Mouse (Mus musculus) ovary, adult 2 months (tissue): ENCODE results near the gene Olfr328. TPM values are rescaled to one million over a fixed set of nuclear protein-coding genes. Genes with fewer than 3 reads are reported as not detected.

Source experiments
- polyA plus RNA-seq: library from polyadenylated mRNA; depleted of rRNA; stranded (reverse); fragments of >200 nt; gene quantifications from 2 replicates; pipeline ENCODE4 v1.2.3, GENCODE M21; 2012; rRNA removed

The Olfr328 gene
- polyA plus RNA-seq, result 0.24 and 0.40 TPM in 2 replicates

DNA sequence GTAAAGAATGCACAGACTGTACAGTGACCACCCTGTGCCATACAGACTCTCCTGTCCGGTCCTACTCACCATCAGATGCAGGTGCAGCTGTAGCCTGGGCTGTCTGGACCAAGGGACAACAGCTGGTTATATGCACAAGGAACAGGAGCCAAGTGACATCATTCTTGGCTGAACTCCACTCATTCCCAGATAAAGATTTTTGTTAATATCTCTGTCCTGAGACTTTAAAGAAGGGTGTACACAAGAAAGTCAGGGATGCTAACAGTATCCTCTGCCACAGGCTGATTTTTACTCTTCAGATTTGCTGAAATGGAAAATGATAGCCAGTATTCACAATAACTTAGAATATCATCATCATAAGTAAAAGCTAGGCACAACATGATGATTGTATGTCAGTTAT lies at the start of gene Olfr328:
Gene Olfr328, minus strand, starts transcription at position 101 of the 400 bp plus-strand sequence.

DNA sequence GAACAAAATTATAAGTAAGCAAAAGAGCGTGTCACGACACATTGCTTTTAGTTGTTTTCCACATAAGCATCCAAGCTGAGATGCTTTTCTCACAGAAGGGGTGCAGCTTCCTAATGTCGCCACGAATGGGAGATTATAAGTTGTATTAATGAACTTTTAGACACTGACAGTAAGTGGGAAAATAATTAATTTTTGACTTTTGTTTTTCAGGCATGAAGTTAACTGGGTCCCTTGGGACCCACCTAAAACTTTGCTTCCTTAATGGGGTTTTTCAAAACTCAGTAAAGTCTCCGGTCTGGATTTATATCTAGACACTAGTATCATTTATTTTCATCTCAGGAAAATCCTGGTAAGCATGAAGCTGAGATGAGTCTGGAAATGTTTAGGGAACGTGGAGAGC lies 39.4 kb upstream of the Olfr328 start, which contains the start of gene Olfr324:
Gene Olfr324, plus strand, starts transcription at position 301 of the 400 bp plus-strand sequence.

GRCm38 (mm10) chr11:58577430-58577829 lies 22.0 kb upstream of the Olfr328 start, which contains the start of gene Olfr325:
Olfr325 (plus strand) TSS chr11:58577730.

DNA sequence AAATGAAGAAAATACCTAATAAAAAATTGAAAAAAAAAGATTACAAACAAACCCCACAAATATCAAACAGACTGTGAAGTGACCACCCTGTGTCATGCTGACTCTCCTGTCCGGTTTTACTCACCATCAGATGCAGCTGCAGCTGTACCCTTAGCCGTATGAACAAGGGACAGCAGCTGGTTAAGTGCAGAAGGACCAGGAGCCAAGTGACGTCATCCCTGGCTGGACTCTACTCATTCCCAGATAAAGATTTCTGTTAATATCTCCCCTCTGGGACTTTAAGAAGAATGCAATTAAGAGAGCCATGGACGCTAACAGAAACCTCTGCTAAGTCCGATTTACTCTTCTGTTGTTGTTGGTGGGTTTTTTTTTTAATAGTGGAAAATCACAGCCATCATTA lies 15.0 kb upstream of the Olfr328 start, which contains the start of gene Olfr224:
Gene Olfr224, minus strand, starts transcription at position 149 of the 400 bp plus-strand sequence.

DNA sequence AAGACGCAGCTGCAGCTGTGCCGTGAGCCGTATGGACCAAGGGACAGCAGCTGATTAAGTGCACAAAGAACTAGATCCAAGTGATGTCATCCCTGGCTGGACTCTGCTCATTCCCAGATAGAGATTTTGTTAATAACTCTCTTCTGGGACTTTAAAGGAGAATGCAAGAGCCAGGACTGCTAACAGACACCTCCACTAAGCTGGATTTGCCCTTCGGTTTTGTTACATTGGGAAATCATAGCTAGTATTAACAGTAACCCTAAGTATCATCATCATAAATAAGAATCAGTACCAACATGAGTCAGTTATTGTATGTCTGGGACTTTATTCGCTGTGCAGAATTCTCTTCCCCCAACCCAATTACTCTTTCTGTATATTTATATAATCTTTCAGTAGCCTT lies 9.1 kb downstream of the Olfr328 start, which contains the start of gene Olfr329-ps:
Gene Olfr329-ps, minus strand, starts transcription at position 101 of the 400 bp plus-strand sequence.

GRCm38 (mm10) chr11:58534736-58535135 lies 20.7 kb downstream of the Olfr328 start, which contains the start of gene Olfr330:
Olfr330 (minus strand) TSS chr11:58534836.

GRCm38 (mm10) chr11:58502472-58502871 lies 53.0 kb downstream of the Olfr328 start, which contains the start of gene Olfr331:
Olfr331 (minus strand) TSS chr11:58502572.

Other genes starting within 250 kb of the Olfr328 start
- 40.8 and 41.4 TPM in 2 replicates for gene Zfp692, start 248.6 kb downstream of the Olfr328 start, polyA plus RNA-seq
- 58.2 and 61.2 TPM in 2 replicates for gene Zfp672, start 225.3 kb downstream of the Olfr328 start, polyA plus RNA-seq
- 34.0 and 37.9 TPM in 2 replicates for gene Sh3bp5l, start 224.9 kb downstream of the Olfr328 start, polyA plus RNA-seq
- 0.80 and 1.4 TPM in 2 replicates for gene Lypd8, start 176.6 kb downstream of the Olfr328 start, polyA plus RNA-seq
- 0.42 and 1.6 TPM in 2 replicates for gene 1810065E05Rik, start 134.5 kb downstream of the Olfr328 start, polyA plus RNA-seq
- not detected in 2 replicates for gene Gm12253, start 123.1 kb downstream of the Olfr328 start, polyA plus RNA-seq
- not detected in 2 replicates for gene Lypd9, start 102.7 kb downstream of the Olfr328 start, polyA plus RNA-seq
- not detected in 2 replicates for gene Olfr30, start 93.4 kb downstream of the Olfr328 start, polyA plus RNA-seq
- not detected in 2 replicates for gene Olfr332, start 63.1 kb downstream of the Olfr328 start, polyA plus RNA-seq
- 0.20 TPM in 1 of 2 replicates, not detected in the other for gene Olfr331, start 53.1 kb downstream of the Olfr328 start, polyA plus RNA-seq
- gene Olfr330, start 20.8 kb downstream of the Olfr328 start, polyA plus RNA-seq, result 4.6 and 8.1 TPM in 2 replicates
- 2.4 and 4.6 TPM in 2 replicates for gene Olfr329-ps, start 9.2 kb downstream of the Olfr328 start, polyA plus RNA-seq
- 0.50 TPM in 1 of 2 replicates, not detected in the other for gene Olfr224, start 14.9 kb upstream of the Olfr328 start, polyA plus RNA-seq
- gene Olfr325, start 22.1 kb upstream of the Olfr328 start, polyA plus RNA-seq, result not detected in 2 replicates
- gene Olfr324, start 39.5 kb upstream of the Olfr328 start, polyA plus RNA-seq, result not detected in 2 replicates
- gene 2210407C18Rik, start 60.4 kb upstream of the Olfr328 start, polyA plus RNA-seq, result 0.28 TPM in 1 of 2 replicates, not detected in the other
- not detected in 2 replicates for gene Olfr323, start 74.9 kb upstream of the Olfr328 start, polyA plus RNA-seq
- 0.06 TPM in 1 of 2 replicates, not detected in the other for gene Trim58, start 84.8 kb upstream of the Olfr328 start, polyA plus RNA-seq
- gene Olfr322, start 103.1 kb upstream of the Olfr328 start, polyA plus RNA-seq, result not detected in 2 replicates
- not detected in 2 replicates for gene Olfr320, start 125.5 kb upstream of the Olfr328 start, polyA plus RNA-seq
- not detected in 2 replicates for gene Olfr319, start 143.5 kb upstream of the Olfr328 start, polyA plus RNA-seq
- gene Olfr318, start 168.4 kb upstream of the Olfr328 start, polyA plus RNA-seq, result not detected in 2 replicates
- not detected in 2 replicates for gene Olfr317, start 183.6 kb upstream of the Olfr328 start, polyA plus RNA-seq
- gene Olfr316, start 197.1 kb upstream of the Olfr328 start, polyA plus RNA-seq, result 0.09 and 0.32 TPM in 2 replicates
- 0.18 and 0.20 TPM in 2 replicates for gene Olfr315, start 217.6 kb upstream of the Olfr328 start, polyA plus RNA-seq
- not detected in 2 replicates for gene Olfr314, start 227.3 kb upstream of the Olfr328 start, polyA plus RNA-seq
- 11.9 and 17.3 TPM in 2 replicates for gene Fam183b, start 246.3 kb upstream of the Olfr328 start, polyA plus RNA-seq